Mouse (Mus musculus): ENCODE results near the gene Phldb1.

GRCm38 (mm10) chr9:44711602-44712001, 23.4 kb downstream of the Phldb1 start:
- no peak for TF ChIP-seq CTCF (conservative IDR thresholded peaks at IDR 0.05; ENCODE audit: insufficient read depth, insufficient read length, low read depth, low read length)
- TF ChIP-seq POLR2A (IDR thresholded peaks at IDR 0.05; ENCODE audit: low read depth, low read length), result no peak

All from kidney, adult 2 months (tissue).